Mouse (Mus musculus): Measurements from ENCODE around the gene Sp3.

GRCm38 (mm10) chr2:72935937-72936336, 44.3 kb downstream of the Sp3 start:
- TF ChIP-seq CTCF (IDR thresholded peaks at IDR 0.05; ENCODE audit: low read depth) = no peak
- no peak for TF ChIP-seq EP300 (IDR thresholded peaks at IDR 0.05; ENCODE audit: low read depth)

Measured in heart, postnatal 0 days (tissue).